Mouse (Mus musculus) spleen, adult 2 months (tissue): ENCODE data around the gene Zfp691.

Experiments
- CTCF ChIP-seq: fragments of 200-500 bp; IDR thresholded peaks from 2 replicates; pipeline ENCODE4 v1.5.1; 2011; ENCODE audit warnings: mild to moderate bottlenecking, inconsistent platforms; ENCODE audit not compliant: insufficient read depth, insufficient read length, insufficient replicate concordance; ENCODE audit errors: extremely low read depth
- POLR2A ChIP-seq: fragments of 200-500 bp; IDR thresholded peaks from 2 replicates; pipeline ENCODE4 v1.6.1; 2011; ENCODE audit warnings: low read depth, low read length, inconsistent platforms

DNA sequence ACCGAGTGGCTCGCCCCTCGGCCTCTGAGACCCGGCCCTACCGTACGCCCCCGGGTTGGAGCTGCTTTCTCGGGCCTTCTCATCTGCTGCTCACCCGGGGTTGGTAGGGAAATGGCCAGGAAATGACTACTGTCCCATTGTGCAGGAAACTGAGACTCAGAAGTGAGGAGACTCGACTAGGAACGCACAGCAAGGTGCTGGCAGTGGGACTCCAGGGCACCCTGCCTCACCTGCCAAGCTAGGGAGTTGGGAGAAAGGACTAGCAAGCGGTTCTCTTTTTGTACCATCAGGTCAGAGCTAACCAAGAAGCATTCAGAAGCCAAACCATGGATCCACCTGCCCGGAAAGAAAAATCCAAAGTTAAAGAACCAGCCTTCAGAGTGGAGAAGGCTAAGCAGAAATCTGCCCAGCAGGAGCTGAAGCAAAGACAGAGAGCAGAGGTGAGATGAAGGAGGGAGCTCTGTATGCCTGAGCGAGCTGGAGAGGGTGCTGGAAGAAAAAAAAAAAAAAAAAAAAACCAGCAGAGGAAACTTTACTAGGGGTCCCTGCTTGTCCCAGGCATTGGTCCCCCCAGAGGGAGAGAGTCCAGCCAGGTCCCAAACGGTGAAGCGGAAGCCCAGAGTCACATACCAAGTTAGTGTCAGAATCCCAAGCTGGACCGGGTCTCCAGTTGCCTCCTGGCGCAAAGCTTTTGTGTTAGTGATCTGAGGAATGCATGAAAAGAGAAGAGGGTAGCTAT is 21.8 kb upstream of the Zfp691 start:
- no peak for TF ChIP-seq POLR2A
- no peak for TF ChIP-seq CTCF
